Mouse (Mus musculus) liver, embryonic 14.5 days (tissue): ENCODE results near the gene Srrm4. TPM values are rescaled to one million over a fixed set of nuclear protein-coding genes. Genes with fewer than 3 reads are reported as not detected.

Experiments
- ATAC-seq: fragments of 200-750 bp; cut with Nextera tagmentation; 2 replicates; pipeline ENCODE4 v1.8.0; 2017; ENCODE audit warnings: moderate number of reproducible peaks, mild to moderate bottlenecking, moderate library complexity; ENCODE audit not compliant: insufficient read depth
- DNase-seq, 3 experiments: peaks; one replicate each; pipeline ENCODE4 v3.0.0-alpha.2; 2012 to 2013; ENCODE audit warnings: low read depth in 3 of 3, low spot score in 3 of 3
- H3K27ac ChIP-seq: fragments of 300-500 bp; sonication (generic); 2 replicates; pipeline ENCODE4 v1.5.1; 2014; ENCODE audit warnings: moderate library complexity, mild to moderate bottlenecking, control low read depth, inconsistent platforms
- H3K27me3 ChIP-seq: fragments of 300-500 bp; sonication (generic); 2 replicates; pipeline ENCODE4 v1.6.1; 2014; ENCODE audit warnings: mild to moderate bottlenecking, low read length, moderate library complexity; ENCODE audit not compliant: control insufficient read depth, insufficient read depth
- H3K36me3 ChIP-seq: fragments of 300-500 bp; sonication (generic); replicated peaks from 2 replicates; pipeline ENCODE4 v1.6.1; 2014; ENCODE audit warnings: low read depth; ENCODE audit not compliant: control insufficient read depth, insufficient read depth
- H3K4me1 ChIP-seq, 2 experiments: fragments of 200-500 bp in 1 of 2; fragments of 300-500 bp in 1 of 2; sonication (generic) in 1 of 2; replicated peaks; 2 replicates each; pipeline ENCODE4 v1.6.1; 2012 to 2014; ENCODE audit warnings: antibody characterized with exemption in 1 of 2, inconsistent platforms in 1 of 2, low read length in 1 of 2; ENCODE audit not compliant: control insufficient read depth in 2 of 2, insufficient read depth in 2 of 2
- H3K4me2 ChIP-seq: fragments of 300-500 bp; sonication (generic); 2 replicates; pipeline ENCODE4 v1.6.1; 2014; ENCODE audit warnings: low read depth, mild to moderate bottlenecking, control low read depth, moderate library complexity
- H3K4me3 ChIP-seq, 2 experiments: fragments of 200-500 bp in 1 of 2; fragments of 300-500 bp in 1 of 2; sonication (generic) in 1 of 2; 2 replicates each; pipeline ENCODE4 v1.5.1; 2012 to 2014; ENCODE audit warnings: low read depth in 2 of 2, low read length in 2 of 2, mild to moderate bottlenecking in 2 of 2, control low read depth in 1 of 2, inconsistent platforms in 1 of 2, moderate library complexity in 1 of 2; ENCODE audit not compliant: insufficient read depth in 1 of 2
- H3K9ac ChIP-seq: fragments of 300-500 bp; sonication (generic); replicated peaks from 2 replicates; pipeline ENCODE4 v1.6.1; 2014; ENCODE audit warnings: mild to moderate bottlenecking, control low read depth, moderate library complexity
- H3K9me3 ChIP-seq: fragments of 300-500 bp; sonication (generic); 2 replicates; pipeline ENCODE4 v1.6.1; 2016; ENCODE audit warnings: low read length, mixed read lengths; ENCODE audit not compliant: control insufficient read depth
- CTCF ChIP-seq: IDR thresholded peaks from 2 replicates; pipeline ENCODE4 v1.5.1; 2016; ENCODE audit warnings: antibody characterized with exemption, low read depth, control low read depth
- EP300 ChIP-seq: IDR thresholded peaks from 2 replicates; pipeline ENCODE4 v1.6.1; 2016; ENCODE audit warnings: antibody characterized with exemption, low read depth
- WGBS: fragments of 180-500 bp; shearing (Covaris S2); extraction: QIAGEN DNeasy Blood & Tissue Kit; methylation state at CpG from one replicate; pipeline ENCODE4 v1.1.7; 2014; ENCODE audit not compliant: insufficient replicate concordance; 5-methylcytosine and 5-hydroxymethylcytosine counted together
- polyA plus RNA-seq, 2 experiments: library from polyadenylated mRNA; depleted of rRNA in 1 of 2; stranded (reverse) in 1 of 2; unstranded in 1 of 2; fragments of >200 nt; fragmentation: Nextera tagmentation in 1 of 2; extraction: Ambion mirVana in 1 of 2; gene quantifications; 2 replicates each; pipeline versions ENCODE4 v1.2.1 to v1.2.3; 2012 to 2014

Gene Srrm4
- polyA plus RNA-seq, 2 experiments = 0.17 to 0.28 TPM

DNA sequence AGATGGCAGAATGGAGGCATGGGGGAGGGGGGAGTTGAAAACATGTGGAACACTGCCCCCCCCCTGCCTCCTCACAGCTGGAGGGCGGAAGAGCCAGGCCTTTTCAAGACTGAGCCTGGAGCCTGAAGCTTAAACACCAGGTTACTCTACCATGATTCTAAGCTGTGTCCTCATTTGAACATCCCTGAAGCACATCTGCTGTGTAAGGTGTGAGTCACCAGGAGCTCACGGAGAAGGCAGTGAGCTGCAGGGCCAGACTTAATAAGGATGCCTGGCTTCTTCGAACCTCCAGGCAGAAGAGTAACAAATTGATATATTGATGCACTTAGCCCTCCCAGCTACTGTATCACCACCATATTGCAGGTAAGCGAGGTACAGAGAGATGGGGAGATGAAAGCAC, 79.5 kb downstream of the Srrm4 start:
- Histone ChIP-seq H3K27me3 (no peaks in the 10 kb centered on the region), H3K27ac (no peak overlapping the region), H3K36me3 (no peaks in the 10 kb centered on the region), H3K4me3 (no peak overlapping the region), H3K9me3 (no peaks in the 10 kb centered on the region), H3K9ac (no peak overlapping the region), H3K4me2 (no peak overlapping the region), H3K4me1 (no peaks in the 10 kb centered on the region)
- no peak for ATAC-seq
- no peak for DNase-seq
- TF ChIP-seq EP300 (no peak), CTCF (no peak)
- 54% methylated on average over 4 of the region's 4 CpGs for WGBS

DNA sequence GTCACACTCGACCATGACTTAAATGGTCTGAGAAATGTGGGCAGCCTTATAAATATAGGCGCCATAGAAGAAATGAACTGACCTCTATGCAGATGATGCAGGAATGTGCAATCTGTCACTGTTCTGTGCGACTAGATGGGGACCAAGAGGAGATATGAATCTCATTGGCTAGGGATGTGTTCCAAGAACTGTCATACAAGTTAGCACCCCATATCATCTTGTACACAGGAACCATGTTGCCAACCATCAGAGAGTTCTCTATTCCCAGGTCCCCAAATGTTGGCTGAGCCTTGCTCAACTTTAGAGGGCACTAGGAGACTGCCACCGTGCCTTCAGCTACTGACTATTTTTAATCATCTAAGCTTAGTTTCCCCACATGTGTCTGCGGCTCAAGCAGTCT, 81.4 kb downstream of the Srrm4 start:
- ATAC-seq = no peak
- TF ChIP-seq EP300 (no peak), CTCF (no peak)
- Histone ChIP-seq H3K27me3 (no peaks in the 10 kb centered on the region), H3K9ac (no peak overlapping the region), H3K4me1 (no peaks in the 10 kb centered on the region), H3K36me3 (no peaks in the 10 kb centered on the region), H3K27ac (no peak overlapping the region), H3K4me3 (no peak overlapping the region), H3K9me3 (no peaks in the 10 kb centered on the region), H3K4me2 (no peak overlapping the region)
- DNase-seq = no peak
- WGBS = 60% methylated on average over 5 of the region's 5 CpGs

DNA sequence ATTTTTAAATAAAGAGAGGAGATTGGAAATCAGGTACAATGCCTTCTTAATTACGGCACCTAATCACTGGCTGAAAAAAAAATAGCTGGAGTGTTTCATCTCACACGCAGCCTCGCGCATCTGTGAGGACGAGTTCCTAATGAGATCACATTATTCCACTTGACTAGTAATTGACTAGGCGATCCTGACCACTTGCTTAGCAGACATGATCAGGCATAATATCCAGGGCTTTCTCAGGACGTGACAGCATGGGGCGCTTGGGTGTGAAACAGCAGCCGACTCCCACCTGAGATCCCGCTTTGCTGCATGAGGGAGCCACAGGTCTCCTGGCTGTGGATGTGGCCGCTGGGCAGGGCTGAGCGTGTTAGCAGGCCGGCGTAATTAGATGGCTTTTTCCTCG, 90.3 kb downstream of the Srrm4 start:
- Histone ChIP-seq H3K27me3 (no peaks in the 10 kb centered on the region), H3K4me3 (no peak overlapping the region), H3K4me2 (no peak overlapping the region), H3K4me1 (no peaks in the 10 kb centered on the region), H3K27ac (no peak overlapping the region), H3K36me3 (no peaks in the 10 kb centered on the region), H3K9ac (no peak overlapping the region), H3K9me3 (no peaks in the 10 kb centered on the region)
- DNase-seq (no peak), ATAC-seq (no peak)
- no peak for TF ChIP-seq CTCF
- TF ChIP-seq EP300 = no peak
- 70% methylated on average over 15 of the region's 15 CpGs for WGBS

DNA sequence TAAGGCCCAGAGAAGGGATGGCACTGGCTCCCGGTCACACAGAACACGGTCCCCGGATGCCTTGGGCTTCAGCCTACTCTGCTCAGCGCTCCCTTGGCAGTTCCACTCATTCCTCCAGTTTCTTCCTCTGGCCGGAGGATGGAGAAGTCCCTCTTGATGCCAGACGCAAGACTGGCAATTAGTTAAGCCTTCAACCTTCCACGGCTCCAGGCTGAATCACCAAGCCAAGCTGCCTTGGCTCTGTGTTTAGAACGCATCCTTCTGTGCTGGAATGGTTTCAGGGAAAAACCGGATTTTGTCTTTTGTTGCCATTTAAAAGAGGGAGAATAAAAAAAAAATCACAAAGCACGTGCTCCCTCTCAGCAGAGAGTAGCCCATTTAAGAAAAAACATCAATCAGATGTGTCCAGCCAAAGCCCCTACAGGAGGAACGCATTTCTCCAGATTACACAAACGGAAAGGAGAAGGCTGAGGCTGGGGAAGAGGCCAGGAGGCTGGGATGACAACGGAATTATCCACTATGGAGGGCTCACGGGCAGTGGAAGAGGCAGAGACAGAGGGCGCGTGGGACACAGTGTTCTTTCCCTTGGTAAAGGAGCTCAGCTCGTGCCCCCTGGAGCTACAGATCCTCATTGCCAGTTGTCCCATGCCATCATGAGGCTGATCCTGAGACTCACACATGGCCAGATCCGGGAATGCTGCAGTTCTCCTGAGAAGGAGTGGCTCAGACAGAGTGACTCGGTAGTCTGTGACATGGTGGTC, 92.6 kb downstream of the Srrm4 start:
- H3K9ac ChIP-seq = no peak overlapping the region
- ATAC-seq = no peak
- no peak overlapping the region for H3K4me3 ChIP-seq
- H3K9me3 ChIP-seq = no peaks in the 10 kb centered on the region
- H3K36me3 ChIP-seq = no peaks in the 10 kb centered on the region
- no peak overlapping the region for H3K27ac ChIP-seq
- no peaks in the 10 kb centered on the region for H3K4me1 ChIP-seq
- no peak for DNase-seq
- WGBS = 69% methylated on average over 19 of the region's 19 CpGs
- H3K27me3 ChIP-seq = no peaks in the 10 kb centered on the region
- TF ChIP-seq CTCF (no peak), EP300 (no peak)
- H3K4me2 ChIP-seq = no peak overlapping the region

DNA sequence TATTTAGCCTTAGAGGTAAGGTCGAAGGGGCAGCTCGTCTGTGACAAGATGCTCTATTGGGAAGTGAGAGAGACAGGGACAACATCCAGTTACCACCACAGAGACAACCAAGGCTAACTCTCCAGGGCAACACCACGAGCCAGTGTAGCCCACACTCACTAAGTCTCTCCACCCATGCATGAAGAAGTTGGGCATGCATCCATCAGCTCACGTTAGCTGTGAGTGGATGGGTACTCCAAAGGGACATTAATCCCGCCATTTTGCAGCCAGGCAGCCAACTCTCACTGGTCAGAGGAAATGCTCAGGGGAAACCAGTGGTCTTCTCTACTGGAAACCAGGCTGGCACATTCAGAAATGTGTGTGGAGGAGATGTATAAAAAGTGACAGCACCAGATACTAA, 93.8 kb downstream of the Srrm4 start:
- WGBS = 63% methylated on average over 5 of the region's 5 CpGs
- DNase-seq = no peak
- no peaks in the 10 kb centered on the region for H3K4me1 ChIP-seq
- H3K4me3 ChIP-seq = no peak overlapping the region
- no peak overlapping the region for H3K4me2 ChIP-seq
- H3K27me3 ChIP-seq = no peaks in the 10 kb centered on the region
- H3K9me3 ChIP-seq = no peaks in the 10 kb centered on the region
- no peak overlapping the region for H3K27ac ChIP-seq
- ATAC-seq = no peak
- no peak overlapping the region for H3K9ac ChIP-seq
- no peak for TF ChIP-seq EP300
- TF ChIP-seq CTCF = no peak
- no peaks in the 10 kb centered on the region for H3K36me3 ChIP-seq
